Mouse (Mus musculus) midbrain, embryonic 13.5 days (tissue): ENCODE measurements at regions not wholly inside any gene's neighbourhood (a gene's known extent, or its start where the extent isn't known, plus 50 kb on each side); places are given as distances from the start of the nearest gene placed in this dataset.
"Not testable (repeated sequence)": the region's sequence is repeated elsewhere in the genome, so short reads cannot be mapped to it uniquely, and the experiment has no call there.

Experiments used
- ATAC-seq: fragments of 200-750 bp; cut with Nextera tagmentation; 2 replicates; pipeline ENCODE4 v1.8.0; 2017; ENCODE audit warnings: mild to moderate bottlenecking, moderate TSS enrichment, moderate library complexity
- H3K27ac ChIP-seq: fragments of 300-500 bp; sonication (generic); 2 replicates; pipeline ENCODE4 v1.5.1; 2015; ENCODE audit warnings: inconsistent platforms, mild to moderate bottlenecking, moderate library complexity
- H3K27me3 ChIP-seq: fragments of 300-500 bp; sonication (generic); 2 replicates; pipeline ENCODE4 v1.6.1; 2015; ENCODE audit warnings: mild to moderate bottlenecking, inconsistent platforms
- H3K36me3 ChIP-seq: fragments of 300-500 bp; sonication (generic); 2 replicates; pipeline ENCODE4 v1.6.1; 2015; ENCODE audit warnings: mild to moderate bottlenecking, inconsistent platforms
- H3K4me1 ChIP-seq: fragments of 300-500 bp; sonication (generic); replicated peaks from 2 replicates; pipeline ENCODE4 v1.6.1; 2015; ENCODE audit warnings: inconsistent platforms
- H3K4me2 ChIP-seq: fragments of 300-500 bp; sonication (generic); replicated peaks from 2 replicates; pipeline ENCODE4 v1.6.1; 2015; ENCODE audit warnings: moderate library complexity, mild to moderate bottlenecking, inconsistent platforms
- H3K4me3 ChIP-seq: fragments of 300-500 bp; sonication (generic); replicated peaks from 2 replicates; pipeline ENCODE4 v1.5.1; 2015; ENCODE audit warnings: mild to moderate bottlenecking, inconsistent platforms
- H3K9ac ChIP-seq: fragments of 300-500 bp; sonication (generic); replicated peaks from 2 replicates; pipeline ENCODE4 v1.6.1; 2015; ENCODE audit warnings: mild to moderate bottlenecking, inconsistent platforms
- H3K9me3 ChIP-seq: fragments of 300-500 bp; sonication (generic); 2 replicates; pipeline ENCODE4 v1.6.1; 2016; ENCODE audit warnings: mild to moderate bottlenecking, inconsistent platforms
- WGBS: fragments of 180-500 bp; shearing (Covaris S2); methylation state at CpG from one replicate; pipeline ENCODE4 v1.1.7; 2015; 5-methylcytosine and 5-hydroxymethylcytosine counted together

DNA sequence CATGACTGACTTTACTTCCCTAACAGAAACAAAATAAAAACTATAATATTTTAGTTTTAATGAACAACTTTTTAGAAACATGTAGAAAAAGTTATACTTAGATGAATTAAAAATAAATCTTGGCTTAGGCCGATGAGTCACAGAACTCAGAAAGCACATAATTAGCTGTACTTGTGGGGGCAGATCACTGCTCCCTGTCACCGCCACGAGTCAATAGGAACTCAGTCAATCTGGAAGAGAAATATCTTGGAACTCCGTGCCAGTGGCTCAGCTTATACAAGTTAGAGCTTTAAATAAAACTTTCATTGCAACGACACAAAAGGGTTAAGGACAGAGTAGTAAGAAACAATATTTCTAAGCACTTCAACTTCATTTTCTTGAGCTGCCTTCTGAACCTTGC is 622.7 kb upstream of the Cdh8 start:
- H3K4me1 ChIP-seq, result no peaks in the 10 kb centered on the region
- H3K27me3 ChIP-seq, result no peaks in the 10 kb centered on the region
- H3K27ac ChIP-seq, result no peak overlapping the region
- no peak overlapping the region for H3K4me3 ChIP-seq
- H3K9me3 ChIP-seq, result no peaks in the 10 kb centered on the region
- no peak overlapping the region for H3K9ac ChIP-seq
- ATAC-seq, result no peak
- no peak overlapping the region for H3K4me2 ChIP-seq
- WGBS, result 82% methylated on average over 5 of the region's 5 CpGs
- H3K36me3 ChIP-seq, result no peaks in the 10 kb centered on the region

DNA sequence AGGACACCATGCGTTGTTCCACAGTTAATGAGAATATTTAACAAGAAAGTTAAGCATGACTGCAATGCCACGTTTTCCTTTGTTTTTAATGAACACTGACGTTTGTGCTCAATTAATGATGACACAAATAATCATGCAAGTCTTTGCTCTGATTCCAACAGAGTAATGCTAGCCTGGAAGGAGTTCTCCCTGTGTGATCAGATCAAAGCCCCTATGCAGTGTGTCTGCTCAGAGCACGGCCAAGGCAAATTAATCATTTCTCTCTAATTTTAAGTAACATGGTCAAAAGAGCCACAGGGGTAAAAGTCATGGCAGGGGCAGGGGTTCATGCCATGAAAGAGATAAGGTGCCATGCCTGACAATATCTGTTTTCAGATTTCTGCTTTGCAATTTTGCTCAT is 618.2 kb upstream of the Cdh8 start:
- ATAC-seq, result no peak
- H3K9me3 ChIP-seq, result no peaks in the 10 kb centered on the region
- no peaks in the 10 kb centered on the region for H3K4me1 ChIP-seq
- no peak overlapping the region for H3K9ac ChIP-seq
- H3K27ac ChIP-seq, result no peak overlapping the region
- no peak overlapping the region for H3K4me3 ChIP-seq
- WGBS, result 58% methylated on average over 4 of the region's 4 CpGs
- no peak overlapping the region for H3K4me2 ChIP-seq
- H3K27me3 ChIP-seq, result no peaks in the 10 kb centered on the region
- no peaks in the 10 kb centered on the region for H3K36me3 ChIP-seq

DNA sequence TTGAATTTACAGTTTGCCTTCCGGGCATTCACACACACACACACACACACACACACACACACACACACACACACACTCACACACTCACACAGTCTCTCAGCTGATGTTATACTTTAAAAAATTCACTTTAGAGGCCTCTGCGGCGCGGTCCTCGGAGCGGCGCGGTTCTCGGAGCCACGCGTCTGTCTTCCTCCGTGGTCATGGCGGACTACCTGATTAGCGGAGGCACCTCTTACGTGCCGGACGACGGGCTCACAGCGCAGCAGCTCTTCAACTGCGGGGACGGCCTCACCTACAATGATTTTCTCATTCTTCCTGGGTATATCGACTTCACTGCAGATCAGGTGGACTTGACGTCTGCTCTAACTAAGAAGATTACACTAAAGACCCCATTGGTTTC is 614.1 kb upstream of the Cdh8 start:
- not testable (repeated sequence) for H3K9me3 ChIP-seq

DNA sequence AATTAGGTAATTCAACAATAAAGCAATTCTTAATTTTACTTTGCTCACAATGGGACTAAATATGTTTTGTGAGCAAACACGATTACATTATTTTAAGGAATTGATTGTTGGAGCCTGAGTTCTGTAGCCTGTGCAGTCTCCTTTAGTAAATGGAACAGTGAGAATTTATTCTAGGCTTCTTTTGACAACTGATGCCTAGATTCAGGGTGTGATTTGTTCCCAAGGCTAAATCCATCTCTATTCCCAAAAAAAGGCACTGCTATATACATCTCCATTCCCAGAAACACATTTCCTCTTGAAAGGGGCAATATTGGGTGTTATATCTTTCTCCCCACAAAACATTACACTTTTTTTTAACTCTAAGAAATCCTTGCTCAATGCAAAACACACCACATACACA is 599.4 kb upstream of the Cdh8 start:
- ATAC-seq, result no peak
- Histone ChIP-seq H3K4me1 (no peaks in the 10 kb centered on the region), H3K9me3 (no peaks in the 10 kb centered on the region), H3K27ac (no peak overlapping the region), H3K27me3 (no peaks in the 10 kb centered on the region), H3K4me2 (no peak overlapping the region), H3K4me3 (no peak overlapping the region), H3K9ac (no peak overlapping the region), H3K36me3 (no peaks in the 10 kb centered on the region)
- 85% methylated on average over 1 of the region's 1 CpGs for WGBS

More for the DNA sequence above, 614.1 kb upstream of the Cdh8 start:
- H3K4me3 ChIP-seq, H3K9ac ChIP-seq, H3K27ac ChIP-seq, ATAC-seq, H3K36me3 ChIP-seq, H3K4me1 ChIP-seq, H3K27me3 ChIP-seq, H3K4me2 ChIP-seq: not testable (repeated sequence)
- 96% methylated on average over 23 of the region's 23 CpGs for WGBS

DNA sequence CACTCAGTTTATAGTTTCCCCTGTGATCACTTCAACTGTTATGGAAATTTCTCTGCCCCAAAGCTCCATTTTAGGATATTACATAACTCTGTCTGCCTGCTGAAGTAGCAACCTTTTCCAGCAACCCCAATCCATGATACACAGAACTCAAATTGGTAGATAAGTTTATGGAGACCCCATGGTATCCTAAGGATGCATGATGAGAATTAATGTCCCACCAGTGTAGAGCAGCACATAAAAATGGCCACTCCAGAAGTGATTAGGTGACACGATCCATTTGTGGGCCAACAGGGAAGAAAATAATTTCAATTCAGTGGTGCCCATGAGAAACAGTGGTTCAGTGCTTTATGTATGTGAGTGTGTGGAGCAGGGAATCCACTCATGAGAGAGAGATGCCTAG is 583.3 kb upstream of the Cdh8 start:
- Histone ChIP-seq H3K27me3 (no peaks in the 10 kb centered on the region), H3K4me2 (no peak overlapping the region), H3K9me3 (no peaks in the 10 kb centered on the region), H3K9ac (no peak overlapping the region), H3K4me3 (no peak overlapping the region), H3K27ac (no peak overlapping the region), H3K36me3 (no peaks in the 10 kb centered on the region), H3K4me1 (no peaks in the 10 kb centered on the region)
- no peak for ATAC-seq
- WGBS, result 83% methylated on average over 1 of the region's 1 CpGs

DNA sequence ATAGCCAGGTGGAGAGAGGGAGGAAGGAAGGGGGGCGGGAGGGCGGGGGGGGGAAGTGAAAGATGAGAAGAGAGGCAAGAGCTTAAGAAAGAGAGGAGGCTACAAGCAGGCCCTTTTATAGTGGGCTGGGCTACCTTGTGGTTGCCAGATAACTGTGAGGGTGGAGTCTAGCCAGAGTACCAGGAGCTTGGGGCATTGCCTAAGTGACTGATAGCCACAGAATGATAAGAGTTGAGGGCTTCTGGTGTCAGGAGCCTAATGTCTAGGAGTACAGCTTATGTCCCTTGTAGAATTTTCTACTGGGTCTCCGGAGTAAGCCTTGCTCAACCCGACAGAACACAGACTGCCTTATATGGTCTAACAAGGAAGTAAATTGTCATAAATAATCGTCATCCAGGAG is 567.4 kb upstream of the Cdh8 start:
- Histone ChIP-seq H3K4me3 (no peak overlapping the region), H3K36me3 (no peaks in the 10 kb centered on the region), H3K4me2 (no peak overlapping the region), H3K4me1 (no peaks in the 10 kb centered on the region), H3K27ac (no peak overlapping the region), H3K27me3 (no peaks in the 10 kb centered on the region), H3K9me3 (no peaks in the 10 kb centered on the region), H3K9ac (no peak overlapping the region)
- no peak for ATAC-seq
- 82% methylated on average over 4 of the region's 5 CpGs for WGBS

DNA sequence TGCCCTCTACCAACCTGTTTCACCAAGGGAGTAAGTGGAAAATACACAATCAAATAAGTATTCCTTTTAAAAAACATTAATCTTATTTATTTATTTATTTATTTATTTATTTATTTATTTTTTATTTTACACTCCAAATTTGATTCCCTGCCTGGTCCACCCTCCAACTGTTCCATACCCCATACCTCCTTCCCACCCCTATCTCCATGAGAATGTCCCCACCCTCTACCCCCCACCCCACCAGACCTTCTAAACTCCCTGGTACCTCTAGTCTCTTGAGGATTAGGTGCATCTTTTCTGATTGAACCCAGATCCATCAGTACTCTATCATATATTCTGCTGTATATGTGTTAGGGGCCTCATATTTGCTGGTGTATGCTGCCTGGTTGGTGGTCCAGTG is 538.4 kb upstream of the Cdh8 start:
- Histone ChIP-seq H3K9me3 (no peaks in the 10 kb centered on the region), H3K27ac (no peak overlapping the region)
- ATAC-seq, result no peak

DNA sequence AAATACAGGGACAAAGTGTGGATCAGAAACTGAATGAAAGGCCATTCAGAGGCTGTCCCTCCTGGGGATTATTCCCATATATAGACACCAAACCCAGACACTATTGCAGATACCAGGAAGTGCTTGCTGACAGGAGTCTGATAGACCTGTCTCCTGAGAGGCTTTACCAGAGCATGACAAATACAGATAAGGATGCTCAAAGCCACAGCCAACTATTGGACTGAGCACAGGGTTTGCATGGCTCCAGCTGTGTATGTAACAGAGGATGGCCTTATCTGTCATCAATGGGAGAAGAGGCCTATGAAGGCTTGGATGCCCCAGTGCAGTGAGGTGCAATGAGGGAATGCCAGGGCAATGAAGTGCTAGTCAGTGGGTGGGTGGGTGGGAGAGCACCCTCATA is 537.6 kb upstream of the Cdh8 start:
- Histone ChIP-seq H3K27ac (no peak overlapping the region), H3K27me3 (no peaks in the 10 kb centered on the region), H3K36me3 (no peaks in the 10 kb centered on the region), H3K4me1 (no peaks in the 10 kb centered on the region), H3K9me3 (no peaks in the 10 kb centered on the region), H3K9ac (no peak overlapping the region), H3K4me3 (no peak overlapping the region), H3K4me2 (no peak overlapping the region)
- ATAC-seq, result no peak

More for the DNA sequence above, 538.4 kb upstream of the Cdh8 start:
- Histone ChIP-seq H3K36me3 (no peaks in the 10 kb centered on the region), H3K27me3 (no peaks in the 10 kb centered on the region), H3K4me3 (no peak overlapping the region), H3K4me2 (no peak overlapping the region), H3K4me1 (no peaks in the 10 kb centered on the region), H3K9ac (no peak overlapping the region)

DNA sequence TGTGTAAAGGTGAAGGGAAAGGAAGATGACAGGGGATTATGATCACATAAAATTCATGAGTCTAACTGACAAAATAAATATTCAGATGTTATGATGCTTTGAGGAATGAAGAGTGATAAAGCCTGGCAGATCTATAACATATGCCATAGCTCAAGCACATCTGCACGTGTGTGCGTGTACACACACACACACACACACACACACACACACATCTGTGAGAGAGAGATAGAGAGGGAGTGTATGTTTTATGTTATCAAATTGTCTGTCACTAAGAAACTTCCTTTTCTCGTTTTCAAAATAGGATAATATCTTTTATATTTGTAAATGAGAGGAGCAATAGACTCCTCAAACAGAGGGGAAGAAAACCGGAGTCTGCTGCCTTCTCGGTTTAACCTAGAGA is 516.9 kb upstream of the Cdh8 start:
- no peaks in the 10 kb centered on the region for H3K4me1 ChIP-seq
- no peak overlapping the region for H3K4me2 ChIP-seq
- H3K9ac ChIP-seq, result no peak overlapping the region
- H3K9me3 ChIP-seq, result no peaks in the 10 kb centered on the region
- H3K4me3 ChIP-seq, result no peak overlapping the region
- no peaks in the 10 kb centered on the region for H3K27me3 ChIP-seq
- H3K27ac ChIP-seq, result no peak overlapping the region
- H3K36me3 ChIP-seq, result no peaks in the 10 kb centered on the region
- no peak for ATAC-seq
- 84% methylated on average over 5 of the region's 5 CpGs for WGBS
